Mouse (Mus musculus) megakaryocyte, adult 5-6 weeks (primary cell): ENCODE measurements around the gene Tmem89. TPM values are rescaled to one million over a fixed set of nuclear protein-coding genes. Genes with fewer than 3 reads are reported as not detected.

Source experiments
- total RNA-seq, 2 experiments: library from RNA; stranded (forward) in 1 of 2; stranded (reverse) in 1 of 2; fragments of 153-499, 151-499 nt in 1 of 2; fragments of 221-1000, 200-1000 nt in 1 of 2; gene quantifications; 2 replicates each; pipeline versions ENCODE4 v1.2.3 to v1.2.4; 2015 to 2017

Tmem89 gene
- total RNA-seq, 2 experiments from 2014 or later: 1.2 TPM; not detected in 1

Other genes starting within 250 kb of the Tmem89 start
- gene Prkar2a, start 225.3 kb upstream of the Tmem89 start, total RNA-seq (2015): 15.9 and 20.6 TPM in 2 replicates
- 15.5 and 35.4 TPM in 2 replicates for gene Prkar2a, start 225.3 kb upstream of the Tmem89 start, total RNA-seq (2017)
- gene Ip6k2, start 130.8 kb upstream of the Tmem89 start, total RNA-seq (2015): 10.6 and 15.8 TPM in 2 replicates
- 30.6 and 35.4 TPM in 2 replicates for gene Ip6k2, start 130.8 kb upstream of the Tmem89 start, total RNA-seq (2017)
- 13.9 and 19.3 TPM in 2 replicates for gene Nckipsd, start 106.3 kb upstream of the Tmem89 start, total RNA-seq (2015)
- 11.5 and 14.8 TPM in 2 replicates for gene Nckipsd, start 106.3 kb upstream of the Tmem89 start, total RNA-seq (2017)
- gene Celsr3, start 88.3 kb upstream of the Tmem89 start, total RNA-seq (2015): 3.9 and 5.7 TPM in 2 replicates
- 2.4 and 3.3 TPM in 2 replicates for gene Celsr3, start 88.3 kb upstream of the Tmem89 start, total RNA-seq (2017)
- gene Slc26a6, start 61.3 kb upstream of the Tmem89 start, total RNA-seq (2015): 10.0 and 14.2 TPM in 2 replicates
- gene Slc26a6, start 61.3 kb upstream of the Tmem89 start, total RNA-seq (2017): 2.7 and 4.5 TPM in 2 replicates
- 81.6 and 86.0 TPM in 2 replicates for gene Uqcrc1, start 22.0 kb downstream of the Tmem89 start, total RNA-seq (2015)
- gene Uqcrc1, start 22.0 kb downstream of the Tmem89 start, total RNA-seq (2017): 155 and 187 TPM in 2 replicates
- gene Col7a1, start 39.0 kb downstream of the Tmem89 start, total RNA-seq (2015): 0.20 and 0.93 TPM in 2 replicates
- 0.16 and 1.1 TPM in 2 replicates for gene Col7a1, start 39.0 kb downstream of the Tmem89 start, total RNA-seq (2017)
- not detected in 2 replicates for gene Ucn2, start 71.4 kb downstream of the Tmem89 start, total RNA-seq (2015)
- not detected in 2 replicates for gene Ucn2, start 71.4 kb downstream of the Tmem89 start, total RNA-seq (2017)
- gene Pfkfb4, start 77.2 kb downstream of the Tmem89 start, total RNA-seq (2015): 19.3 and 22.4 TPM in 2 replicates
- gene Pfkfb4, start 77.2 kb downstream of the Tmem89 start, total RNA-seq (2017): 53.1 and 64.9 TPM in 2 replicates
- 119 and 176 TPM in 2 replicates for gene Shisa5, start 123.9 kb downstream of the Tmem89 start, total RNA-seq (2015)
- gene Shisa5, start 123.9 kb downstream of the Tmem89 start, total RNA-seq (2017): 453 and 632 TPM in 2 replicates
- 119 and 124 TPM in 2 replicates for gene Trex1, start 145.1 kb downstream of the Tmem89 start, total RNA-seq (2015)
- gene Trex1, start 145.1 kb downstream of the Tmem89 start, total RNA-seq (2017): 68.7 and 87.5 TPM in 2 replicates
- gene Atrip, start 159.5 kb downstream of the Tmem89 start, total RNA-seq (2015): 7.2 and 9.5 TPM in 2 replicates
- 9.7 and 10.2 TPM in 2 replicates for gene Atrip, start 159.5 kb downstream of the Tmem89 start, total RNA-seq (2017)
- gene Ccdc51, start 167.9 kb downstream of the Tmem89 start, total RNA-seq (2015): 4.7 and 6.0 TPM in 2 replicates
- 6.7 and 11.0 TPM in 2 replicates for gene Ccdc51, start 167.9 kb downstream of the Tmem89 start, total RNA-seq (2017)
- gene Tma7, start 168.0 kb downstream of the Tmem89 start, total RNA-seq (2015): 367 and 406 TPM in 2 replicates
- 109 and 136 TPM in 2 replicates for gene Tma7, start 168.0 kb downstream of the Tmem89 start, total RNA-seq (2017)
- 0.11 TPM in 1 of 2 replicates, not detected in the other for gene Plxnb1, start 180.8 kb downstream of the Tmem89 start, total RNA-seq (2015)
- gene Plxnb1, start 180.8 kb downstream of the Tmem89 start, total RNA-seq (2017): 0.04 TPM in 1 of 2 replicates, not detected in the other
- not detected in 2 replicates for gene Fbxw21, start 247.4 kb downstream of the Tmem89 start, total RNA-seq (2015)
- gene Fbxw21, start 247.4 kb downstream of the Tmem89 start, total RNA-seq (2017): not detected in 2 replicates